Mouse (Mus musculus): ENCODE measurements around the gene Fam198a. TPM values are rescaled to one million over a fixed set of nuclear protein-coding genes. Genes with fewer than 3 reads are reported as not detected.

Fam198a gene
- polyA plus RNA-seq, 1 experiment from 2014 or later: 6.7 TPM

- 67% methylated on average over 15 of the region's 15 CpGs for WGBS
- ATAC-seq (ENCODE audit: insufficient read depth, low FRiP score): 0 out of 2 replicates have a peak, but pooled peaks have one; percentile 20
- no peak overlapping the region for H3K9ac ChIP-seq (ENCODE audit: low read length)
- H3K9me3 ChIP-seq (replicated peaks; ENCODE audit: control insufficient read depth, low read length): no peaks in the 10 kb centered on the region
- H3K27ac ChIP-seq (ENCODE audit: low read length): no peak overlapping the region
- H3K27me3 ChIP-seq (ENCODE audit: control insufficient read depth, insufficient read depth, low read length): no peaks in the 10 kb centered on the region
- H3K4me3 ChIP-seq (replicated peaks; ENCODE audit: low read length): no peak overlapping the region
- H3K4me2 ChIP-seq (ENCODE audit: low read depth, low read length): no peak overlapping the region
- no peaks in the 10 kb centered on the region for H3K4me1 ChIP-seq (ENCODE audit: control insufficient read depth, insufficient read depth, low read length)
- H3K36me3 ChIP-seq (ENCODE audit: control insufficient read depth, insufficient read depth, low read length): no peaks in the 10 kb centered on the region
Observed at GRCm38 (mm10) chr9:121984465-121985461, 34.0 kb downstream of the Fam198a start.

DNA sequence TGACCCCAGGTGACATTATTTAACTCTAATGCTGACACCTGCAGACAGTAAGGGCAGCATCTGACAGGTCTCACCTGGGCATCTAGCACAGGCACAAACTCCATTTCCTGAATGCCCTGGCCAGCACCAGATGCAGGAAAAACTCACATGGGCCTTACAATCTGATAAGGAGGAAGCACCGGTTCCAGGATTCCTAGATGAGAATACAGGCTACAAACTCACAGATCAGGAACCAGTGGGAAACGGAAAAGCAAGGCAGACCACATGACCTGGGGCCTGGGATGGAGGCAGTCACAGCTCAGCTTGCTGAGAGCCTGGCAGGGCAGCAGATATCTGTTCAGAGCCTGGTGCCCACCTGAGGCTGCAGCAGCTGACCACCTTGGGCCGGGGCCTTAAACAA, 38.1 kb downstream of the Fam198a start:
- Histone ChIP-seq H3K9me3 (replicated peaks; ENCODE audit: control insufficient read depth, low read length) (no peaks in the 10 kb centered on the region), H3K27me3 (ENCODE audit: control insufficient read depth, insufficient read depth, low read length) (no peaks in the 10 kb centered on the region), H3K9ac (ENCODE audit: low read length) (no peak overlapping the region), H3K27ac (ENCODE audit: low read length) (no peak overlapping the region), H3K4me3 (replicated peaks; ENCODE audit: low read length) (no peak overlapping the region), H3K4me2 (ENCODE audit: low read depth, low read length) (no peak overlapping the region), H3K36me3 (ENCODE audit: control insufficient read depth, insufficient read depth, low read length) (no peaks in the 10 kb centered on the region), H3K4me1 (ENCODE audit: control insufficient read depth, insufficient read depth, low read length) (no peaks in the 10 kb centered on the region)
- 65% methylated on average over 3 of the region's 3 CpGs for WGBS
- ATAC-seq (ENCODE audit: insufficient read depth, low FRiP score): no peak

GRCm38 (mm10) chr9:121989536-121989935, 38.7 kb downstream of the Fam198a start:
- Histone ChIP-seq H3K9me3 (replicated peaks; ENCODE audit: control insufficient read depth, low read length) (no peaks in the 10 kb centered on the region), H3K27ac (ENCODE audit: low read length) (no peak overlapping the region), H3K4me3 (replicated peaks; ENCODE audit: low read length) (no peak overlapping the region), H3K4me1 (ENCODE audit: control insufficient read depth, insufficient read depth, low read length) (no peaks in the 10 kb centered on the region), H3K36me3 (ENCODE audit: control insufficient read depth, insufficient read depth, low read length) (no peaks in the 10 kb centered on the region), H3K4me2 (ENCODE audit: low read depth, low read length) (no peak overlapping the region), H3K27me3 (ENCODE audit: control insufficient read depth, insufficient read depth, low read length) (no peaks in the 10 kb centered on the region), H3K9ac (ENCODE audit: low read length) (no peak overlapping the region)
- ATAC-seq (ENCODE audit: insufficient read depth, low FRiP score): no peak
- 55% methylated on average over 5 of the region's 5 CpGs for WGBS

DNA sequence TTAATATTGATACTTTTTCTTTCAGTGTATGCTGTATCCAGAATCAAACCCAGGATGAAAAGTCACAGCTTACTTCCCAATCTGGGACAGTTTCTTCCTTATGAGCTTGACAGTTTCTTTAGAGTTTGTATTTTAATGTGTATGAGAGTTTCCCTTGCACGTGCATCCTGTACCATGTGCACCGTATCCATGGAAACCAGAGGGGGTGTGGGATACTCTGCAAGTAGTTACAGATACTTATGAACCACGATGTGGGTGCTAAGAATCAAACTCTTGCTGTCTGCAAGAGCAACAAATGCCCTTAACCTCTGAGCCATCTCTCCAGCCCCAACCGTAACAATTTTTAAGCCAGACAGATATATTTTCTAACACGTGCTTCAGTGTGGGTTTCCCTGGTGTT, 40.3 kb downstream of the Fam198a start:
- 66% methylated on average over 5 of the region's 5 CpGs for WGBS
- Histone ChIP-seq H3K4me3 (replicated peaks; ENCODE audit: low read length) (no peak overlapping the region), H3K27me3 (ENCODE audit: control insufficient read depth, insufficient read depth, low read length) (no peaks in the 10 kb centered on the region), H3K36me3 (ENCODE audit: control insufficient read depth, insufficient read depth, low read length) (no peaks in the 10 kb centered on the region), H3K4me2 (ENCODE audit: low read depth, low read length) (no peak overlapping the region), H3K9ac (ENCODE audit: low read length) (no peak overlapping the region), H3K9me3 (replicated peaks; ENCODE audit: control insufficient read depth, low read length) (no peaks in the 10 kb centered on the region), H3K4me1 (ENCODE audit: control insufficient read depth, insufficient read depth, low read length) (peaks cover 4% of the 10 kb centered on the region; the same call in 1 of the 2 replicates), H3K27ac (ENCODE audit: low read length) (no peak overlapping the region)
- no peak for ATAC-seq (ENCODE audit: insufficient read depth, low FRiP score)

GRCm38 (mm10) chr9:121993047-121993446, 42.3 kb downstream of the Fam198a start:
- WGBS: 61% methylated on average over 3 of the region's 3 CpGs
- H3K9me3 ChIP-seq (replicated peaks; ENCODE audit: control insufficient read depth, low read length): no peaks in the 10 kb centered on the region
- peaks cover 4% of the 10 kb centered on the region; the same call in 1 of the 2 replicates for H3K4me1 ChIP-seq (ENCODE audit: control insufficient read depth, insufficient read depth, low read length)
- no peak overlapping the region for H3K4me2 ChIP-seq (ENCODE audit: low read depth, low read length)
- H3K9ac ChIP-seq (ENCODE audit: low read length): no peak overlapping the region
- H3K36me3 ChIP-seq (ENCODE audit: control insufficient read depth, insufficient read depth, low read length): no peaks in the 10 kb centered on the region
- no peak overlapping the region for H3K4me3 ChIP-seq (replicated peaks; ENCODE audit: low read length)
- ATAC-seq (ENCODE audit: insufficient read depth, low FRiP score): no peak
- H3K27me3 ChIP-seq (ENCODE audit: control insufficient read depth, insufficient read depth, low read length): no peaks in the 10 kb centered on the region
- no peak overlapping the region for H3K27ac ChIP-seq (ENCODE audit: low read length)

DNA sequence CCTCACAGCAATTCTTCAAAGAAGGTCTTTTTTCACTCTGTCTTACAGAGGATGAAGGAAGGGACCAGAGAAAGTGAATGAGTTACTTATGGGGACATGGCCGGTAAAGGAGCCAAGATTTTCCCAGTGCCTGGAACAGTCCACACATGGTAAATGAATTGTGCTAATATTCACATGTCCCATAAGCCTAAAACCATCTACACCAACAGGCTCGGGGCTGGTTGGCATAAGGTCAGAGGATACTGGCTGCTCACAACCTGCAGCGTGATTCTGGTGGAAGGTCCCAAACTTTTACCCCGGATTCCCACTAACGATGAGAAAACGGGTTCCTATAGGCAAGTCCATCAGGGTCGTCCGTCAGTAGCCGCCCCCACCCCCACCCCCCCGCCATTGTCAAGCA, 44.3 kb downstream of the Fam198a start:
- no peaks in the 10 kb centered on the region for H3K9me3 ChIP-seq (replicated peaks; ENCODE audit: control insufficient read depth, low read length)
- H3K4me3 ChIP-seq (replicated peaks; ENCODE audit: low read length): peak overlapping the region; percentile 90
- 12% methylated on average over 10 of the region's 10 CpGs for WGBS
- peaks cover 4% of the 10 kb centered on the region; the same call in 1 of the 2 replicates for H3K4me1 ChIP-seq (ENCODE audit: control insufficient read depth, insufficient read depth, low read length)
- peak overlapping the region; percentile 97 for H3K4me2 ChIP-seq (ENCODE audit: low read depth, low read length)
- H3K27ac ChIP-seq (ENCODE audit: low read length): no peak overlapping the region
- no peak; the same call in 1 of the 2 replicates for ATAC-seq (ENCODE audit: insufficient read depth, low FRiP score)
- H3K27me3 ChIP-seq (ENCODE audit: control insufficient read depth, insufficient read depth, low read length): no peaks in the 10 kb centered on the region
- peak overlapping the region; percentile 88 for H3K9ac ChIP-seq (ENCODE audit: low read length)
- H3K36me3 ChIP-seq (ENCODE audit: control insufficient read depth, insufficient read depth, low read length): no peaks in the 10 kb centered on the region

GRCm38 (mm10) chr9:121995508-121996131, 44.8 kb downstream of the Fam198a start:
- H3K27ac ChIP-seq (ENCODE audit: low read length): no peak overlapping the region
- peaks cover 4% of the 10 kb centered on the region; the same call in 1 of the 2 replicates for H3K4me1 ChIP-seq (ENCODE audit: control insufficient read depth, insufficient read depth, low read length)
- no peaks in the 10 kb centered on the region for H3K9me3 ChIP-seq (replicated peaks; ENCODE audit: control insufficient read depth, low read length)
- ATAC-seq (ENCODE audit: insufficient read depth, low FRiP score): peak; percentile 87
- H3K27me3 ChIP-seq (ENCODE audit: control insufficient read depth, insufficient read depth, low read length): no peaks in the 10 kb centered on the region
- H3K4me2 ChIP-seq (ENCODE audit: low read depth, low read length): peak overlapping the region; percentile 97
- peak overlapping the region; percentile 88 for H3K9ac ChIP-seq (ENCODE audit: low read length)
- under 1% methylated on average over 53 of the region's 53 CpGs for WGBS
- H3K36me3 ChIP-seq (ENCODE audit: control insufficient read depth, insufficient read depth, low read length): no peaks in the 10 kb centered on the region
- H3K4me3 ChIP-seq (replicated peaks; ENCODE audit: low read length): peak overlapping the region; percentile 90

- Histone ChIP-seq H3K4me3 (replicated peaks; ENCODE audit: low read length) (peak within 1 kb of the TSS; percentile 90), H3K27me3 (ENCODE audit: control insufficient read depth, insufficient read depth, low read length) (no peaks in the 10 kb centered on the region), H3K9ac (ENCODE audit: low read length) (no peak within 1 kb of the TSS), H3K27ac (ENCODE audit: low read length) (no peak within 1 kb of the TSS), H3K4me1 (ENCODE audit: control insufficient read depth, insufficient read depth, low read length) (peaks cover 4% of the 10 kb centered on the region; the same call in 1 of the 2 replicates), H3K36me3 (ENCODE audit: control insufficient read depth, insufficient read depth, low read length) (no peaks in the 10 kb centered on the region), H3K4me2 (ENCODE audit: low read depth, low read length) (peak within 1 kb of the TSS; percentile 97), H3K9me3 (replicated peaks; ENCODE audit: control insufficient read depth, low read length) (no peaks in the 10 kb centered on the region)
- no peak for ATAC-seq (ENCODE audit: insufficient read depth, low FRiP score)
Observed at GRCm38 (mm10) chr9:121997010-121997409, 46.2 kb downstream of the Fam198a start, which contains the start of gene Pomgnt2. Gene Pomgnt2 (minus strand): TSS chr9:121997110.

- WGBS: 57% methylated on average over 4 of the region's 4 CpGs
- H3K4me3 ChIP-seq (replicated peaks; ENCODE audit: low read length): no peak overlapping the region
- H3K4me2 ChIP-seq (ENCODE audit: low read depth, low read length): no peak overlapping the region
- H3K9me3 ChIP-seq (replicated peaks; ENCODE audit: control insufficient read depth, low read length): no peaks in the 10 kb centered on the region
- H3K27ac ChIP-seq (ENCODE audit: low read length): no peak overlapping the region
- ATAC-seq (ENCODE audit: insufficient read depth, low FRiP score): no peak
- peaks cover 4% of the 10 kb centered on the region; the same call in 1 of the 2 replicates for H3K4me1 ChIP-seq (ENCODE audit: control insufficient read depth, insufficient read depth, low read length)
- H3K9ac ChIP-seq (ENCODE audit: low read length): no peak overlapping the region
- H3K27me3 ChIP-seq (ENCODE audit: control insufficient read depth, insufficient read depth, low read length): no peaks in the 10 kb centered on the region
- no peaks in the 10 kb centered on the region for H3K36me3 ChIP-seq (ENCODE audit: control insufficient read depth, insufficient read depth, low read length)
Observed at GRCm38 (mm10) chr9:121997978-121998377, 47.2 kb downstream of the Fam198a start.

Measured in stomach, embryonic 16.5 days (tissue).